Mouse (Mus musculus): ENCODE results near the gene Pigl.

DNA sequence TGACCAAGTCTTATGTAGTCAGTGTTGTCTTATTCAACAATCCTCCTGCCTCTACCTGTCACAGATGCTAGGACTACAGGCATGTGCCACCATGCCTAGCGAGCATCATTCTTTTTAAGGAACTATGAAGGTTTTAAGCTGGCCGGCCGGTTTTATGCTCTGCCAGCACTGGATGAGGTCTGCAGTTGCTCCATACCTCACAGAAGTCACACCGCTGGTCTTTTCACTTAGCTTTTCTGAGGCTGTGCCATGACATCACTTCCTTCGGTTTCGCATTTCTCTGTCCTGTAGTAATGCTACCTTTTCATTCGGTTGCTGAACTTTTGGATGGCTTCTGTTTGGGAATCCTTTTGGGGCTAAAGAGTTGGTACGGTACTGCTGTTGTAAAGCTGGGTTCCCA, 83.3 kb downstream of the Pigl start:
- TF ChIP-seq E2F4 (IDR thresholded peaks at IDR 0.05; ENCODE audit: insufficient read depth), result no peak
- no peak for TF ChIP-seq MAX (IDR thresholded peaks at IDR 0.05; ENCODE audit: low read depth)
- TF ChIP-seq POLR2AphosphoS2 (IDR thresholded peaks at IDR 0.05; ENCODE audit: insufficient read length, low read depth), result no peak
- no peak for TF ChIP-seq SRF (IDR thresholded peaks at IDR 0.05; ENCODE audit: control insufficient read depth, insufficient read length, low read depth)
- TF ChIP-seq TCF12 (IDR thresholded peaks at IDR 0.05; ENCODE audit: insufficient read depth, poor library complexity, severe bottlenecking), result no peak
- no peak for TF ChIP-seq POLR2A (IDR thresholded peaks at IDR 0.05; ENCODE audit: insufficient read length, low read depth)
- no peak for TF ChIP-seq USF1 (IDR thresholded peaks at IDR 0.05; ENCODE audit: low read depth)
- TF ChIP-seq MYOD1 (IDR thresholded peaks at IDR 0.05; ENCODE audit: control insufficient read depth in 1 of 3, insufficient read length in 2 of 3, low read depth in 2 of 3), result no peak
- no peak for TF ChIP-seq TCF3 (IDR thresholded peaks at IDR 0.05; ENCODE audit: insufficient read length, low read depth)
- no peak for TF ChIP-seq MYOG (IDR thresholded peaks at IDR 0.05; ENCODE audit: control insufficient read depth in 1 of 3, insufficient read depth in 1 of 3, insufficient read length in 2 of 3, low read depth in 2 of 3)
- no peak for TF ChIP-seq CEBPB (IDR thresholded peaks at IDR 0.05; ENCODE audit: insufficient read depth, poor library complexity, severe bottlenecking)

All from myocyte (in vitro differentiated cells).